Mouse (Mus musculus) liver, postnatal 0 days (tissue): ENCODE data around the gene U2af1l4. TPM values are rescaled to one million over a fixed set of nuclear protein-coding genes. Genes with fewer than 3 reads are reported as not detected.

ENCODE experiments used
- ATAC-seq: fragments of 200-750 bp; cut with Nextera tagmentation; 2 replicates; pipeline ENCODE4 v1.8.0; 2017; ENCODE audit warnings: mild to moderate bottlenecking, moderate library complexity
- DNase-seq: peaks from one replicate; pipeline ENCODE4 v3.0.0-alpha.2; 2016
- H3K27ac ChIP-seq: fragments of 300-500 bp; sonication (generic); 2 replicates; pipeline ENCODE4 v1.5.1; 2014; ENCODE audit warnings: antibody characterized with exemption, moderate library complexity, mild to moderate bottlenecking, low read depth
- H3K27me3 ChIP-seq: fragments of 300-500 bp; sonication (generic); 2 replicates; pipeline ENCODE4 v1.6.1; 2014; ENCODE audit warnings: low read length, control low read depth, mixed read lengths; ENCODE audit not compliant: insufficient read depth
- H3K36me3 ChIP-seq: fragments of 300-500 bp; sonication (generic); replicated peaks from 2 replicates; pipeline ENCODE4 v1.6.1; 2014; ENCODE audit warnings: mild to moderate bottlenecking, control low read depth, low read length, moderate library complexity, mixed read lengths; ENCODE audit not compliant: insufficient read depth
- H3K4me1 ChIP-seq: fragments of 300-500 bp; sonication (generic); 2 replicates; pipeline ENCODE4 v1.6.1; 2014; ENCODE audit warnings: antibody characterized with exemption, mild to moderate bottlenecking, control low read depth; ENCODE audit not compliant: insufficient read depth
- H3K4me2 ChIP-seq: fragments of 300-500 bp; sonication (generic); 2 replicates; pipeline ENCODE4 v1.6.1; 2014; ENCODE audit warnings: low read depth, mild to moderate bottlenecking, low read length, moderate library complexity, mixed read lengths
- H3K4me3 ChIP-seq: fragments of 300-500 bp; sonication (generic); 2 replicates; pipeline ENCODE4 v1.5.1; 2014; ENCODE audit warnings: low read depth, low read length
- H3K9ac ChIP-seq: fragments of 300-500 bp; sonication (generic); replicated peaks from 2 replicates; pipeline ENCODE4 v1.6.1; 2014; ENCODE audit warnings: mild to moderate bottlenecking, moderate library complexity
- H3K9me3 ChIP-seq: fragments of 300-500 bp; sonication (generic); 2 replicates; pipeline ENCODE4 v1.6.1; 2016; ENCODE audit warnings: mild to moderate bottlenecking, control low read depth, low read length, mixed read lengths
- CTCF ChIP-seq: sonication (generic); IDR thresholded peaks from 2 replicates; pipeline ENCODE4 v1.5.1; 2016; ENCODE audit warnings: antibody characterized with exemption, low read depth
- EP300 ChIP-seq: IDR thresholded peaks from 2 replicates; pipeline ENCODE4 v1.6.1; 2016; ENCODE audit warnings: antibody characterized with exemption, low read depth, mild to moderate bottlenecking
- WGBS: fragments of 180-500 bp; shearing (Covaris S2); extraction: QIAGEN DNeasy Blood & Tissue Kit; methylation state at CpG from one replicate; pipeline ENCODE4 v1.1.7; 2014; ENCODE audit not compliant: insufficient replicate concordance; 5-methylcytosine and 5-hydroxymethylcytosine counted together
- polyA plus RNA-seq: library from polyadenylated mRNA; unstranded; fragments of >200 nt; fragmentation: Nextera tagmentation; extraction: Ambion mirVana; gene quantifications from 2 replicates; pipeline ENCODE4 v1.2.1, GENCODE M21; 2015

Gene U2af1l4
- polyA plus RNA-seq, 1 experiment from 2014 or later = 34.4 TPM

- Histone ChIP-seq H3K36me3 (peaks cover 13% of the 10 kb centered on the region), H3K27ac (no peak overlapping the region), H3K4me1 (no peaks in the 10 kb centered on the region), H3K4me3 (no peak overlapping the region), H3K27me3 (no peaks in the 10 kb centered on the region), H3K9me3 (no peaks in the 10 kb centered on the region), H3K4me2 (no peak overlapping the region), H3K9ac (no peak overlapping the region)
- ATAC-seq (no peak), DNase-seq (peak; percentile 12)
- WGBS = 83% methylated on average over 6 of the region's 6 CpGs
- no peak for TF ChIP-seq EP300
- no peak for TF ChIP-seq CTCF
These were observed 38.6 kb upstream of the U2af1l4 start for GRCm38 (mm10) chr7:30524487-30524886.

GRCm38 (mm10) chr7:30525954-30526353, 37.1 kb upstream of the U2af1l4 start:
- WGBS = 64% methylated on average over 10 of the region's 10 CpGs
- Histone ChIP-seq H3K9me3 (no peaks in the 10 kb centered on the region), H3K4me3 (no peak overlapping the region), H3K36me3 (peaks cover 24% of the 10 kb centered on the region), H3K27ac (no peak overlapping the region), H3K9ac (no peak overlapping the region), H3K4me2 (no peak overlapping the region), H3K27me3 (no peaks in the 10 kb centered on the region), H3K4me1 (no peaks in the 10 kb centered on the region)
- ATAC-seq (no peak), DNase-seq (peak; percentile 14)
- no peak for TF ChIP-seq CTCF
- no peak for TF ChIP-seq EP300

- no peak overlapping the region for H3K9ac ChIP-seq
- TF ChIP-seq EP300 (no peak), CTCF (no peak)
- no peak overlapping the region for H3K4me3 ChIP-seq
- ATAC-seq = no peak
- H3K36me3 ChIP-seq = peaks cover 24% of the 10 kb centered on the region
- no peaks in the 10 kb centered on the region for H3K27me3 ChIP-seq
- H3K9me3 ChIP-seq = no peaks in the 10 kb centered on the region
- no peaks in the 10 kb centered on the region for H3K4me1 ChIP-seq
- WGBS = 67% methylated on average over 14 of the region's 17 CpGs
- H3K4me2 ChIP-seq = no peak overlapping the region
- H3K27ac ChIP-seq = no peak overlapping the region
- DNase-seq = peak; percentile 13
These were observed 36.7 kb upstream of the U2af1l4 start for GRCm38 (mm10) chr7:30526399-30526798.

GRCm38 (mm10) chr7:30526981-30527380, 36.1 kb upstream of the U2af1l4 start:
- TF ChIP-seq CTCF (no peak), EP300 (no peak)
- no peaks in the 10 kb centered on the region for H3K4me1 ChIP-seq
- DNase-seq = no peak
- peaks cover 27% of the 10 kb centered on the region for H3K36me3 ChIP-seq
- H3K27me3 ChIP-seq = no peaks in the 10 kb centered on the region
- no peak overlapping the region for H3K4me3 ChIP-seq
- 93% methylated on average over 13 of the region's 14 CpGs for WGBS
- no peak overlapping the region for H3K27ac ChIP-seq
- H3K9me3 ChIP-seq = no peaks in the 10 kb centered on the region
- H3K9ac ChIP-seq = no peak overlapping the region
- no peak for ATAC-seq
- no peak overlapping the region for H3K4me2 ChIP-seq

- Histone ChIP-seq H3K36me3 (peaks cover 27% of the 10 kb centered on the region), H3K4me2 (no peak overlapping the region), H3K4me1 (peaks cover 14% of the 10 kb centered on the region), H3K27me3 (no peaks in the 10 kb centered on the region), H3K27ac (no peak overlapping the region), H3K4me3 (no peak overlapping the region), H3K9me3 (no peaks in the 10 kb centered on the region), H3K9ac (no peak overlapping the region)
- TF ChIP-seq EP300 = no peak
- no peak for TF ChIP-seq CTCF
- DNase-seq = no peak
- WGBS = 80% methylated on average over 9 of the region's 9 CpGs
- ATAC-seq = no peak
These were observed 31.7 kb upstream of the U2af1l4 start for GRCm38 (mm10) chr7:30531291-30531815.

- 74% methylated on average over 8 of the region's 8 CpGs for WGBS
- no peak overlapping the region for H3K4me2 ChIP-seq
- DNase-seq = peak; percentile 23
These were observed 30.2 kb upstream of the U2af1l4 start for GRCm38 (mm10) chr7:30532931-30533330.

More at GRCm38 (mm10) chr7:30532931-30533330, 30.2 kb upstream of the U2af1l4 start:
- H3K36me3 ChIP-seq = peaks cover 26% of the 10 kb centered on the region
- TF ChIP-seq EP300 (no peak), CTCF (no peak)
- ATAC-seq = no peak
- H3K4me3 ChIP-seq = no peak overlapping the region
- H3K4me1 ChIP-seq = peaks cover 14% of the 10 kb centered on the region
- H3K27me3 ChIP-seq = no peaks in the 10 kb centered on the region
- H3K9me3 ChIP-seq = no peaks in the 10 kb centered on the region
- H3K27ac ChIP-seq = no peak overlapping the region
- H3K9ac ChIP-seq = no peak overlapping the region
